Mouse (Mus musculus) macrophage (primary cell): ENCODE measurements around the gene Spg20. TPM values are rescaled to one million over a fixed set of nuclear protein-coding genes. Genes with fewer than 3 reads are reported as not detected.

Experiments used
- H3K27ac ChIP-seq: fragments of 350-480 bp; formaldehyde crosslinking; 2 replicates; pipeline ENCODE4 v1.9.0; 2021
- H3K36me3 ChIP-seq: fragments of 350-480 bp; formaldehyde crosslinking; 2 replicates; pipeline ENCODE4 v1.9.0; 2021; ENCODE audit errors: inconsistent target
- H3K4me3 ChIP-seq: fragments of 350-480 bp; formaldehyde crosslinking; 2 replicates; pipeline ENCODE4 v1.9.0; 2021; ENCODE audit errors: inconsistent target
- H3K79me2 ChIP-seq: fragments of 350-480 bp; formaldehyde crosslinking; 2 replicates; pipeline ENCODE4 v1.9.0; 2021; ENCODE audit errors: inconsistent target
- WGBS: methylation state at CpG from one replicate; pipeline ENCODE4 v1.1.7; 2026; ENCODE audit warnings: inconsistent platforms; ENCODE audit not compliant: missing documents; 5-methylcytosine and 5-hydroxymethylcytosine counted together
- polyA plus RNA-seq: library from polyadenylated mRNA; stranded (reverse); fragments of 250-400 nt; gene quantifications from 3 replicates; pipeline ENCODE4 v1.2.4, GENCODE M21; 2018; ENCODE audit warnings: inconsistent platforms

Gene Spg20
- polyA plus RNA-seq, 1 experiment from 2014 or later: 40.8 TPM

DNA sequence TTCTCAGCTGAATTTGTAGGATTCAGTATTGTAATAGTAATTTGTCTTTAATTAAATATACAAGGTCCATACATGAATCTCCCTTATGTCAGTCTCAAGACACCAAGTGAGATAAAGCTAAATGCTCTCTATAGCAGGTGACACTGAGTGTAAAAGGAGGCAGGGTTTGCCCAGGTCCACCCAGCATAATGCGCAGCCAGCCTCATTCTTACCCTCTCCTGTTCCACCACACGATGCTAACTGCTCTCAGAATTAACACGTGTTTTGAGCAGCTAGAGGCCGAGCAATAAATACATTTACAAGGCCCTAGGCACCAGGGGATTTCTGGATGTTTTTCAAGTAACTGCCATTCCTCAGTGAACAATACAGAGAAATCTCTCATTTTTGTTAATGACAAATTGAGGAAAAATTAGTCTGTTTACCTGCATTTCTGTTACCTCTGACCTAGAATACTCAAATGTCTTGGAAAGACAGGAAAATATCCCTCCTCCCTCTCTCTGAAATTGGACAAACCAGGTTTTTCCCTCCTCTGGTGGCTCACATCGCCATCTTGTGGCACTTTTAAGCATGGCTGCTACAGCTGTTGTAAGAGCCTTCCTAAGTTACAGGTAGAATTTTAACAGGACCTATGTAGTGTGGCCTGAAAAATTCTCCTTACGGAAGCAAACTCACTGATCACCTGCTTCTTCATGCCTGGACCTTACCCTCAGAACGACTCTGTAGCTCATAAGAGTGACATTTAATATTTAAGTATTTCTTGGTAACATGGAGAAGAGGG lies 39.9 kb downstream of the Spg20 start:
- Histone ChIP-seq H3K36me3 (no peaks in the 10 kb centered on the region), H3K4me3 (no peak overlapping the region), H3K27ac (no peak overlapping the region), H3K79me2 (no peaks in the 10 kb centered on the region)
- WGBS: 45% methylated on average over 7 of the region's 7 CpGs

GRCm38 (mm10) chr3:55152673-55153334 lies 40.9 kb downstream of the Spg20 start:
- 65% methylated on average over 6 of the region's 6 CpGs for WGBS
- Histone ChIP-seq H3K4me3 (no peak overlapping the region), H3K79me2 (no peaks in the 10 kb centered on the region), H3K27ac (no peak overlapping the region), H3K36me3 (no peaks in the 10 kb centered on the region)

- 90% methylated on average over 7 of the region's 7 CpGs for WGBS
- Histone ChIP-seq H3K79me2 (no peaks in the 10 kb centered on the region), H3K27ac (no peak overlapping the region), H3K4me3 (no peak overlapping the region), H3K36me3 (no peaks in the 10 kb centered on the region)
Observed at GRCm38 (mm10) chr3:55154163-55154562, 42.3 kb downstream of the Spg20 start.

GRCm38 (mm10) chr3:55157413-55157812 lies 45.5 kb downstream of the Spg20 start:
- H3K4me3 ChIP-seq: no peak overlapping the region
- H3K27ac ChIP-seq: no peak overlapping the region
- no peaks in the 10 kb centered on the region for H3K36me3 ChIP-seq
- 83% methylated on average over 5 of the region's 5 CpGs for WGBS
- no peaks in the 10 kb centered on the region for H3K79me2 ChIP-seq

DNA sequence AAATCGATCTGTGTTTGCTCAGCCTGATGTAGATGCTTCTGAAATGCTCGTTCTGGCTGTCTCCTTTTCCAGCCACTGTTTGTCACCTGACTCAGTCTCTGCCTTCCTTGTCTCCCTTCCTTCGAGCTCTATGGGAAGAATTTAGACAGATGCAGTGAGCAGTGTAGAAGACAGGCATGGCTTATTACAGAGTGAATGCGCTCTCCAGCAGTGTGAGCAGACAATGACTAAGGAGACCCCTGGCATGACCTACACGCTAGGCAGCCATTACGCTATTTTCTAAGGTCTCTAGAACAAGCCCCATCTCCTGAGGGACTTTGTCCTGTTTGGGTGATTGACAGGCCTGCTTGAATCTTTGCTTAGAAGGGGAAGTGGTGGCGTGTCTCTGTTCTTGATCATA lies 49.2 kb downstream of the Spg20 start:
- Histone ChIP-seq H3K27ac (no peak overlapping the region), H3K36me3 (no peaks in the 10 kb centered on the region), H3K79me2 (no peaks in the 10 kb centered on the region), H3K4me3 (no peak overlapping the region)
- 81% methylated on average over 7 of the region's 7 CpGs for WGBS

GRCm38 (mm10) chr3:55163510-55163909 lies 51.6 kb downstream of the Spg20 start:
- WGBS: 92% methylated on average over 4 of the region's 4 CpGs
- H3K27ac ChIP-seq: no peak overlapping the region
- H3K79me2 ChIP-seq: no peaks in the 10 kb centered on the region
- no peaks in the 10 kb centered on the region for H3K36me3 ChIP-seq
- H3K4me3 ChIP-seq: no peak overlapping the region

DNA sequence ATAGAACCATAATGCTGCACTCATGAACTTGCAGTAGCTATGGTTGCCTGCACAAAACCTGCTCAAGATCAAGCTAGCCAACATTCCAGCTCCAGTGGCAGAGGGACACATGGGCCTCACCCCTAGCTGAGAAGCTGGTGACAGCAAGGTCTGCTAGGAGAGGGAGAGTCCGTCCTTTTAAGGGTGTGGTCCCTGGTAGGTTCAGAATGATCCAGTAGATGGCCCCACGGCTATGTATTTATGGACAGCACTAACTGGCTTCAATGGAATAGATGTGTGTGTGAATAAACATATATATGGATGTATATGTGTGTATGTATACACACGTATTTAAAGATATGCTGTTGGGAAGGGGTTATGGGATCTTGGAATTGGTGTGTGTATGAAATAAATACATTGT lies 60.6 kb downstream of the Spg20 start:
- Histone ChIP-seq H3K4me3 (no peak overlapping the region), H3K79me2 (no peaks in the 10 kb centered on the region), H3K27ac (no peak overlapping the region), H3K36me3 (no peaks in the 10 kb centered on the region)
- 82% methylated on average over 3 of the region's 3 CpGs for WGBS

DNA sequence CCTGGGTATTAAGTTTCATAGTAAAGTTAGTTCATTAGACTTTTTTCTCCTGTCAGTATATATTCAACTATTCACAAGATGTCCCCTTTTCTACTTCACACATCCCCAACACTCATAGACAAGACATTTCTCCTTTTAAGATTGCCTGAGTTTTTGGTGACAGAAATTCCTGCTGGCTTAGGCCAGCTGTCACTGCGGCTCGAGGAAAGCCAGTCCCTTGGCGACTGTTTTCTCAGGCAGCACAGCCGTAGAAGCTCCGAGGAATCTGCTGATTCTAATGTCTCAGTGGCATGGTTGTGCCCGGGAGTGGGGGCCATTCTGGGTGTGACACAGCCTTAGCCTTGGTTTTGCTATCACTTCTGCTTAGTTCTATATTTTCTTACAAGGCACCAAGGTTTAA lies 65.4 kb downstream of the Spg20 start:
- H3K36me3 ChIP-seq: no peaks in the 10 kb centered on the region
- WGBS: 88% methylated on average over 4 of the region's 6 CpGs
- no peak overlapping the region for H3K4me3 ChIP-seq
- no peak overlapping the region for H3K27ac ChIP-seq
- H3K79me2 ChIP-seq: no peaks in the 10 kb centered on the region

GRCm38 (mm10) chr3:55181766-55182165 lies 69.9 kb downstream of the Spg20 start, which contains the start of gene Sohlh2:
Gene Sohlh2, plus strand, starts transcription at chr3:55182028.
- 95% methylated on average over 22 of the region's 22 CpGs for WGBS
- H3K79me2 ChIP-seq: no peaks in the 10 kb centered on the region
- no peak within 1 kb of the TSS for H3K4me3 ChIP-seq

More at GRCm38 (mm10) chr3:55181766-55182165, 69.9 kb downstream of the Spg20 start, which contains the start of gene Sohlh2:
- no peaks in the 10 kb centered on the region for H3K36me3 ChIP-seq
- H3K27ac ChIP-seq: no peak within 1 kb of the TSS

Other genes starting within 250 kb of the Spg20 start
- gene Sertm1, start 196.2 kb upstream of the Spg20 start, polyA plus RNA-seq: not detected in 3 replicates
- gene Ccna1, start 56.6 kb upstream of the Spg20 start, polyA plus RNA-seq: not detected in 3 replicates
- gene Ccdc169, start 25.2 kb downstream of the Spg20 start, polyA plus RNA-seq: 0.23 TPM in 1 of 3 replicates, not detected in the others
- gene Sohlh2, start 69.9 kb downstream of the Spg20 start, polyA plus RNA-seq: not detected in 3 replicates
- gene Dclk1, start 130.3 kb downstream of the Spg20 start, polyA plus RNA-seq: 0.01 TPM in 1 of 3 replicates, not detected in the others